Mouse (Mus musculus) fibroblast of lung, adult 2 months (primary cell): ENCODE measurements around the gene Rnf168.

Source experiments
- DNase-seq: peaks from one replicate; pipeline ENCODE4 v3.0.0-alpha.2; 2011; ENCODE audit warnings: low read depth

Gene Rnf168

DNA sequence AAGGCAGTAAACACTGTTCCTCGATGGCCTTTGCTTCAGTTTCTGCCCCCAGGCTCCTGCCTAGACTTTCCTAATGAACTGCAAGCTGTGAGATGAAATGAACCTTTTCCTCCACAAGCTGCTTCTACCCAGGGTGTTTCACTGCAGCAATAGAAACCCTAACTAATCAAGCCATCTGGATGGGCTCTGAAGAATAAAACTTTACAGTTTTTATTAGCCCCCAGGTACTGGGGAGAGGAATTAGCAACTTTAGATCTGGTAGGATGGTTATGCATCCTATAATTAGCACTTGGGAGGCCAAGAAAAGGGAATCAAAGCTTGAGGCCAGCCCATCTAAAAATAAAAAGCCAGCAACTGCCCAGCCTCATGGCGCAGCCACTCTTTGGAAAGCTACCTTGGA lies 39.3 kb downstream of the Rnf168 start:
- no peak for DNase-seq

DNA sequence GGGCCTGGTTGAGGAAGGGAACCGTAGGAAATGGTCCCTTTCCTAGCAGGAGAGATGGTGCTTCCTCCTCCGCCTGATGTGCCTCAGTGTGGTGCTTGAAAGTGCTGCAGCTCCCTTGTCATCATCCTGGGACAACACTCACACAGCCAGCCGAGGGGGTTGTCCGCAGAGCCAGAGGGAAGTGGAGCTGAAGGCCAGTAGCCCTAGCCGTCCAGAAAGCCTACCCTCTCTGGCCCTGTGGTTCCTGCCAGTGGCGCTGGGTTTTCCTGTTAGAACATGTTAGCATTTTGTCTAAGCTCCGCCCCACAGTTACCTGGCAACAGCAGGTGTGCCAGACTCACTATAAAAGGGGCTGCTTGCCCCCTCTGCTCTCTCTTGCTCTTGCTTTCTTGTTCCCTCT lies 46.7 kb downstream of the Rnf168 start:
- no peak for DNase-seq

DNA sequence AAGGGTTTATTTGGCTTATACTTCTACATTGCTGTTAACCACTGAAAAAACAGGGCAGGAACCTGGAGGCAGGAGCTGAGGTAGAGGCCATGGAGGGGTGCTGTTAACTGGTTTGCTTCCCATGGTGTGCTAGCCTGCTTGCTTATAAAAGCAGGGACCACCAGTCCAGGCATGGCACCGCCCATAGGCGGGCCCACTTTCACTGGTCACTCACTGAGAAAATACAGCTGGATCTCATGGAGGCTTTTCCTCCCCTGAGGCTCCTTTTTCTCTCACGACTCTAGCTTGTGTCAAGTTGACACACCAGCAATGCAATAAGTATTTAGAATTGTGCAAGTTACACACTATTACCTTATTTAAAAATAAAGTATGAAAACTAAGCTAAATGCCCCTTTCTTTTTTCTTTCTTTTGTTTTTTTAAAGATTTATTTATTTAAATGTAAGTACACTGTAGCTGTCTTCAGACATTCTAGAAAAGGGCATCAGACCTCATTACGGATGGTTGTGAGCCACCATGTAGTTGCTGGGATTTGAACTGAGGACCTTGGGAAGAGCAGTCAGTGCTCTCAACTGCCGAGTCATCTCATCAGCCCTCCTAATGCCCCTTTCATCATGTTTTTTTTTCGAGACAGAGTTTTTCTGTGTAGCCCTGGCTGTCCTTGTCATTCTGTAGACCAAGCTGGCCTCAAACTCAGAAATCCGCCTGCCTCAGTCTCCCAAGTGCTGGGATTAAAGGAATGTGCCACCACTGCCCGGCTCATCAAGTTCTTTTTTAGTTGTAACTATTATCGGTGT lies 53.8 kb downstream of the Rnf168 start:
- DNase-seq = no peak

DNA sequence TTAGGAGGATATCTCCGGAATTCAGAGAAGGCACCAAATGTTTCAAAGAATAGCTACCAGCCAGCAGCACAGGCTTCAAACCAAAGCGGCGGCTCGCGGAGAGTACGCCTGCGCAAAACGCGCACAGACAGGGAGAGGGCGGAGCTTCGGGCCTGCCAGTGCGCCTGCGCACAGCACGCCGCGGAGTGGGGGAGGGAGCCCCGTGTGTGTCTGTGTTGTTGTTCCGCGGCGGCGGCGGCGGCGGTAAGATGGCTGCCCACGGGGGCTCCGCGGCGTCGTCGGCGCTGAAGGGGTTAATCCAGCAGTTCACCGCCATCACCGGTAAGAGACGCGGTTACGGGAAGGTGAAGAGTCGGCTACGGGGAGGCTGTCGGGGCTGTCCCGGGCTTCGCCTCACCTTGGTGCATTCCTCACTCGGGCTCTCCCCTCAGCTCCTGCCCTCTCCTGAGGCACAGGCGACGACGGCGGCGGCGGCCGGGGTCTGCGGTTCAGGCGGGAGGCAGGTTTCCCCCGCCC lies 54.8 kb downstream of the Rnf168 start, which contains the start of gene Ubxn7:
Ubxn7 (plus strand) TSS at position 218 of the 516 bp plus-strand sequence.
- peak; percentile 85 for DNase-seq

DNA sequence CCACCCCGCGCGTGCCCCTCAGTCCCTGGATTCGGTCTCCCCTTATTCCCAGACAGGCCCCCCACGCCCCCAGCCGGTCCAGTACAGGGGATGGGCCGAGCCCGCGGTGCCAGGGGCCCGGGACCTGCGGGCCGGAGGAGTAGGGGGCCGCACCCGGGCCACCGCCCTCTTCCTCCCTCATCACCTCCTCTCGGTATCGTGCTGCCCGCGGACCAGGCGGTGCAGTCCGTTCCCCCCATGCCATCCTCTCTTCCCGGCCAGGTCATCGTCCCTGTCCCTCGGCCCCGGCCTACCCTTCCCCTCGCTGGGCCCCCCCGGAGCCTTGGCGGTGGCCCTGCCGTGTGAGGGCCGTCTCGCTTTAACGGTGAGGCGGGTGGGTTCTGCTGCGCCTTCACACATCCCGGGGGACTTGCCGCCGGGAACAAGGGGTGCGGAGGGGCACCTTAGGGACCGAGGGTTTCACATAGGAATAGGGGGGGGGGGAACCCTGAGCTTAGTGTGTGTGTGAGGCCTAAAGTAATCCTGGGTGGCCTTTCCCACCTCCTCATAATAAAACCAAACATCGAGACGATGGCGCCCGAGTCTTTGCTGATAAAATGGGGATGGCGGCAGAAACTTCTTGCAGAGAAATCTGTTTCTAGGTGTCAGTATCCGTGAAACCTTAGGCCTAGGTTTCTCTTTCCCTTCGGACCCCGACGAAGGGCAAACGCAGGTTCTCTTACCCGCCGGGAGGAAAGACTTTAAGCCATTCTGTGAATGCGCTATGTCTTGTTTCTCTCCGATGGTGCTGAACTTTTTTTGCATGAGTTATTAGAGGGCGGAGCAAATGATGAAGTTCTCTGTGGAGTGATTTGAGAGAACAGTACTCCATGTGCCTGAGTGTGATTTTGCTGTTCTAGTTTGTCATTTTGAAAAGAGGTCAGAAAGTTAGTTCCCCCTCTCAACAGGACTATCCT lies 55.6 kb downstream of the Rnf168 start:
- DNase-seq = peak; percentile 37

DNA sequence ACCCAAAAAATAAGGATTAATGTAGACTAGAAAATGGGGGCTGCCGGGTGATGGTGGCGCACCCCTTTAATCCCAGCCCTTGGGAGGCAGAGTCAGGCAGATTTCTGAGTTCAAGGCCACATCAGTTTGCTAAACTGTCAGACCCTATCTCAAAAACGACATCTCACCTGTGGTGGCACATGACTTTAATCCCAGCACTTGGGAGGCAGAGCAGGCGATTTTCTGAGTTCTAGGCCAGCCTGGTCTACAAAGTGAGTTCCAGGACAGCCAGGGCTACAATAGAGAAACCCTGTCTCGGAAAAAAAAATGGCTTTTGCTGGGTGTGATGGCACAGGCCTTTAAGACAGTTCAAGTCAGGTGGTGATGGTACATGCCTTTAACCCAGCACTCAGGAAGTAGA lies 57.9 kb downstream of the Rnf168 start:
- DNase-seq = no peak

DNA sequence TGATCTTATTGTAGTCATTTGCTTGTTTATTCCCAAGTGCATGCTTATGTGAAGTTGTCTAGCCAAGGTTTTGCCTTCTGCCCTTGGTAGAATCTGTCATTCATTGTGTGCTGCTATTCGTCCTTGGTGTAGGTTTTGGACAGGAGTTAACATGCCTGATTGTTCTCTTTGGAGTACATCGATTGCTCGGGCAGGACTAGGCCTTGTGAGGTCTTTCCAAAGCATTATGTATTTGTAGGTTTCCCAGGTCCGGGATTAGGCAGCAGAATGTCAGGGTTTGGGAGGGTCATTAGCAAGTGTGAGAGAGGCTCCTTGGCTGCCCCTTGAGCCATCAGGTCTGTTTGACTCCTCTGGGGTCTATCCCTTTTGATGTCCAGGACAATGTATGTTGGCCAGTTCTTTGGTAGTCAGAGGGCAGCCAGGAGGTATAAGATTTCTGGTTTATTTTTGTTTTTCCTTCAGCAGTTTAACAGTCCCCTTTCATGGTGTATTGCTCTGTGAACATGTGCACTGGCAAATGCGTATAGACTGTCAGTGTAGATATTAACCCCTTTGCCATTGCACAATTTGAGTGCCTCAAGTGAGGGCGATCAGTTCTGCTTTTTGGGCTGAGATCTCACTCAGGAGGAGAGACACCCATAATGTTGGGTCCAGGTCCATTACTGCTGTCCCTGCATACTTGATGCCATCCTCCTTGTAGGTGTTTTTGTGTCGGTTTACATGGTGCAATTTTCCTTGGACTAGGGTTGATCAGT lies 58.9 kb downstream of the Rnf168 start:
- no peak for DNase-seq

DNA sequence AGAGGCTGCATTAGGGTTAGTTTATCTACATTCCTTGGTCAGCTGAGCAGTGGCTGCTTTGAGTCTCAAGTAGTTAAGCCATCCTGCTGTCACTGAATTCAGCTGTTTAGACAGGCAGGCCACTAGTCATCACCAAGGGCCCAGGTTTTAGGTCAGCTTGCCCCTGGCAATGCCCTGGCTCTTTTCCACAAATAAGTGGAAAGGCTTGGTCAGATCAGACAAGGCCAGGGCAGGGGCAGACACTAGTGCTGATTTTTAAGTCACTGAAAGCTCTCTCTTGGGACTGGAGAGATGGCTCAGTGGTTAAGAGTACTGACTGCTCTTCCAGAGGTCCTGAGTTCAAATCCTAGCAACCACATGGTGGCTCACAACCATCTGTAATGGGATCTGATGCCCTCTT lies 59.7 kb downstream of the Rnf168 start:
- DNase-seq = no peak

DNA sequence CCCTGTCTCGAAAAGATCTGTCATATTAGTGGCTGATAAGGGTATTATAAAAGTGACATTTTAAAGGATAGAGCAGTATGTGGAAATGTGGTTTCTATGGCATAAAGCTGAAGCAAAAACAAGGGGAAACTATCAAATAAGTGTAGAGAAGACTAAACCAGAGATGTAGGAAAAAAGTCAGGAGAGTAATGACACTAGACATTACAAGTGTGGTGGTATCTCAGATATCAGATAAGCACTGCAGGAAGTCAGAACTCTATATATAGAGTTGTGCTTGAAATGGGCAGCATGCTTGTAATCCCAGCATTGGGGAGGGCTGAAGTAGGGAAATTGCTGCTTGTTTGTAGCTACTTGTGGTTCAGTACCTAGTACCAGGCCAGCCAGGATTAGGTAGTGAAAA lies 63.2 kb downstream of the Rnf168 start:
- no peak for DNase-seq

DNA sequence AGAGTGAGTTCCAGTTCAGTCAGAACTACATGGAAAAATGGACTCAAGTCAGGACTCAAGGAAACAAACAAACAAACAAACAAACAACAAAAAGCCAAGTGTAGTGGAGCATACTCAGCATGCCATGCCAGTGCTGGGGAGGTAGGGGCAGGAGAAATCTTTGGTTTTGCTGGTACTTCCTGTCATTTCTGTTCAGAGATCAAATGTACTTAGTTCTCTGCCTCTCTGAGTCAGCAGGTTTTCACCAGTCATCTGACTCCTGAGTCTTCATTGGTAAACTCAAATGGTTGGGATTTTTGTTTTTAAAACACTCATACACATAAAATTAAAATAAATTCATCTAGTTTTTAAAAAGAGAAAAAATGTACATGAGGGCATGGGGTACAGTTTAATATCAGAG lies 68.3 kb downstream of the Rnf168 start:
- no peak for DNase-seq

DNA sequence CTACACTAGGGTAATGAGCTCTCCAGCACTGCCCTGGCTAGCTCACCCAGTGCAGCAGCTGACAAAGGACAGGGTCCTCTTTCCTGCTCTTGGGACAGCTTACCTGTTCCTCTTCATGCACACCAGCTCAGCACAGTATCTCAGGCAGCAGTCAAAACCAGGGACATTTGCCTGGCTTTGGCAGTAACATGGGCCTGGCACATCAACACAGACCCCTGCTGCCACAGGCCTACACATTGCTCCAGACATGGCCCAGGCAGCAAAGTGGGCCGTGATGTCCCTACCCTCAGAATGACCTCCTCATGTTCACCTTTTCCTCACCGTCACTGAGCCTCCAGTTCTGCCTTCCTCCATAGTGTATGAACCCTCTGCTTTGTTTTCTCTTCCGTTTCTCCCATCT lies 73.5 kb downstream of the Rnf168 start:
- DNase-seq = no peak
